Mouse (Mus musculus) retina, adult 2 months (tissue): ENCODE data around the gene Agap2.

Source experiments
- DNase-seq: peaks from one replicate; pipeline ENCODE4 v3.0.0-alpha.2; 2012; ENCODE audit warnings: low read depth, low spot score

The Agap2 gene

GRCm38 (mm10) chr10:127100414-127100813 is 25.3 kb downstream of the Agap2 start:
- DNase-seq: no peak

- DNase-seq: no peak
Observed at GRCm38 (mm10) chr10:127101151-127101550, 26.1 kb downstream of the Agap2 start.

GRCm38 (mm10) chr10:127103631-127104030 is 28.5 kb downstream of the Agap2 start:
- DNase-seq: no peak

- DNase-seq: no peak
Observed at GRCm38 (mm10) chr10:127107563-127108261, 32.6 kb downstream of the Agap2 start.

- no peak for DNase-seq
Observed at GRCm38 (mm10) chr10:127108262-127108583, 33.1 kb downstream of the Agap2 start.

DNA sequence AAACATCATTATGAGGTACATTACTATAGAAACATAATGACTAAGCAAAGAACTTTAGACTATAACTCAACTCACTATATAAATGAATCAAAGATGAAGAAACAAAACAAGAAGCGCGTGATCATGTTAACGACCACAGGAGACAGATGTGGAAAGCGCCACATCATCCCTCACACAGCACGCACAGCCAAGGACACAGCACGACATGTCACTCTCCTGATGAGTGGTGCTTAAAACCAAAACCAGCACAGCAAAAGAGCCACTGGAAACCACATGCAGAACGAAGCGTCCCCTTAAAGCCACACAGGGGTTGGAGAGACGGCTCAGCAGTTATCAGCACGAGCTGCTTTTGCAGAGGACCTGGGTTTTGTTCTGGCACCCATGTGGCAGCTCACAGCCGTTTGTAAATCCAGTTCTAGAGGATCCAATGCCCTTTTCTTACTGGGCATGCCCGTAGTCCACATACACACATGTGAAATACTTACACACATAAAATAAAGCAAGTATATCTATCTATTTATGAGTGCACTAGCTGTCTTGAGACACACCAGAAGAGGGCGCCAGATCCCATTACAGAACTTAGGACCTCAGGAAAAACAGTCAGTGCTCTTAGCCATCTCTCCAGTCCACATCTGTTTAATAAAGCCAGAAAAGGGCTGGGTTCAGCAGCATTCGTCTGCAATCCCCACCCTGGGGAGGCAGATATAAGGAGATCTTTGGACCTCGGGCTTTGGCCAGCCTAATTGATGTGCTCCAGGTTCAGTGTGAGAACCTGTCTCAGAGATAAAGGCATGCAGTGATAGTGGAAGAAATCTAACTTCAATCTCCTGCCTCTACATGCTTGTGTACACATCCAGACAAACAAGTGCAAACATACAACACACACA is 36.2 kb downstream of the Agap2 start:
- no peak for DNase-seq

DNA sequence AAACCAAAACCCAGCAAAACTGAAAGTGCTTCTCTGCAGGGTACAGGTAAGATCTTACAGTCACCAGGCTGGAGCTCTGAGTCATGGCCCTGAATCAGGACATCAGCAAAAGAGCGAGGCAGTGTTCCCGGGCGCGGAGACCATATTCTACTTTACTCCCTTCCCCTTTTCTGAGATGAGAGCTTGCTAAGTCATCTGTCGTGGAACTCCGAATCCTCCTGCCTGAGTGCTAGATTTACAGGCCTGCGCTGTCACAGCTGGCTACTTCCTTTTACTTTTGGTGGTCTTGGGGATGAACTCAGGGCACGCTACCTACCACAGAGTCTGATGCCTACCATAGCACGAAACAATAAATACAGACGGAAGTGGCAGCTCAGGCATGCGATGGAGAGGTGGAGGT is 39.3 kb downstream of the Agap2 start:
- DNase-seq: no peak

GRCm38 (mm10) chr10:127115068-127115467 is 40.0 kb downstream of the Agap2 start:
- DNase-seq: no peak

DNA sequence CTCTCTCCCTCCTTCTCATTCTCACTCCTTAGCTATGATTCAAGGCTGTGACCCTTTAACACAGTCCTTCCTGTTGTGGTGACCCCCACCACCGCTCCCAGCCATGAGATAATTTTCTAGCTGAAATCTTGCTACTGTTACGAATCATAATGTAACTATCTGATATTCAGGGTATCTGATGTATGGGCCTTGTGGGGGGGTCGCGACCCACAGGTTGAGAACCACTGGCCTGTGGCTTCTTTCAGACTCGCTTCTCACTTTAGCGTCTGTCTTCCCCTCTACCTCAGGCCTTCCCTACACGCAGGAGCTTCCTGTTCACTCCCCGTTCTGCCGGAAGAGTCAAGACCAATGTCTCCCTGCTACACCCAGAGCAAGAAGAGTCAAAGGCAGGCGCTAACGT is 43.4 kb downstream of the Agap2 start:
- DNase-seq: no peak

DNA sequence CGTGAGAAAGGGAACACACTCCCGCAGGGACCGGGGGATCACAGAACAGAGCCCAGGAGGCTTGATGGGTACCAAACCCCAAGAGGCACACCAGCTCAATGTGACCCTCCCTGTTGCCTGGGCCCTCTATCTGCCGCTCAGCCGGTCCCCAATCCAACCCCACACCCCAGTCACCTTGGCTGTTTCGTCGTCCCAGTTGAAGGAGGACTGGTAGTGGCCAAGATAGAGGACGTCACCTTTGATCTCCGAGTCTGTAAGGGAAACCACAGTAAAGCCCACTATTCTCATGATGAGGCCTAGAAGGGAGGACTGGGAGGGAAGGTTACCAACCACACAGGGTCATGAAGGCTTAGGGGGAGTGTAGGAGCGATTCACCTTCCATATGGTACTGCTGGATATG is 44.1 kb downstream of the Agap2 start:
- DNase-seq: no peak

DNA sequence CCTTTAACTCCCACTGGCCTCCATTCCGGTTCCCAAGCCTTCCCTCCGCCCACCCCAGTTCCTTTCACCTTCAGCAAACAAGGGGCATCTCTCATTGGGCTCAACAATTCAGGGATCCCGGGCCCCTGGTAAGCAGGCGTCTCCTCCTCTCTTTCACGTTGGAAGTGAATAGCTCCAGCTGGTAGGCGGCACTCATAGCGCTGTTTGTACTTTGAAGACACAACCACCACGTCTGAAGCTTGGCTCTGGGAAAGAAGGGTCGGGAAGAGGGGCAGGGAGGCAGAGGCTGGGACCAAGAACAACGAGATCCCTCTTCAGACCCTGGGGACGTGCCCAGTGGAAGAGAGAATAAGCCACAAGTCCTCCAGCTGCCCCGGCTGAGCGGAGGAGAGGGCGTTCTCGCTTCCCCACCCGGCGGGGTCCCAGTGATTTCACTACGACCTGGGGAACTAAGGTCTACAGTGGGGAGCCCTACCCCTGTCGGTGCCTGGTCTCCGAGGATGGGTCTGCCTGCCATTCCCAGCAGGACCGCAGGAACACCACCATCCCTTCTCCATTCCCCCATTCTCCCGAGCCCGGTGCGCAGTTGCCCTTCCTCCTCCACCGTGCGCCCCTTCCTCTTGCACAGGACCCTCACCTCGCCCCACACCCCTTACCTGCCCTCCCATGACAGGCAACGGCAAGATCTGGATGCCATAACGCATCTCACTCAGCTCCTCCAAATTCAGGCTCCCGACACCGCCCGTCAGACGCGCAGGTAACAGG is 45.4 kb downstream of the Agap2 start:
- no peak for DNase-seq

- DNase-seq: peak; percentile 97
Observed at GRCm38 (mm10) chr10:127121066-127121477, 46.0 kb downstream of the Agap2 start, which contains the start of gene Os9. Gene Os9, minus strand, starts transcription at chr10:127121131.

GRCm38 (mm10) chr10:127122018-127122417 is 46.9 kb downstream of the Agap2 start:
- no peak for DNase-seq

DNA sequence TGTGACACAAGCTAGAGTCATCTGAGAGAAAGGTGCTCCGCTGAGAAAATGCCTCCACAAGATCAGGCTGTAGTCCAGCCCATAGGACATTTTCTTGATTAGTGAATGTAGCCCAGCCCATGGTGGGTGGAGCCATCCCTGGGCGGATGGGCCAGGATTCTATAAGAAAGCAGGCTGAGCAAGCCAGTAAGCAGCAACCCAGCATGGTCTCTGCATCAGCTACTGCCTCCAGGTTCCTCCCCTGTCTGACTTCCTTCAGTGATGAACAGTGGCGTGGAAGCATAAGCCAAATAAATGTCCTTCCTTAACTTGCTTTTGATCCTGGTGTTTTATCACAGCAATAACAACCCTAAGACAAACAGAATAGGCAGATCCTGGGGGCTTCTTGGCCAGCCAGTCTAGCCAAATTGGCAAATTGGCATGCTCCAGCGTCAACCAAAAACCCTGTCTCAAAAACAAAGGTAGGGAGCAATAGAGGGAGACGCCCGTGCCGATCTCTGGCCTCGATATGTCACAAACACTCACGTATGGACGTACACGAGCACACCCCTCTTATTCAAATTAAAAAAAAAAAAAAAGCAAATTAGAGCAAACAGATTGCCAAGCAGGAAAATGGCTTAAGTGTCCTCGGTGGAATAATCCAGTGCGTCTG is 47.8 kb downstream of the Agap2 start:
- DNase-seq: no peak

DNA sequence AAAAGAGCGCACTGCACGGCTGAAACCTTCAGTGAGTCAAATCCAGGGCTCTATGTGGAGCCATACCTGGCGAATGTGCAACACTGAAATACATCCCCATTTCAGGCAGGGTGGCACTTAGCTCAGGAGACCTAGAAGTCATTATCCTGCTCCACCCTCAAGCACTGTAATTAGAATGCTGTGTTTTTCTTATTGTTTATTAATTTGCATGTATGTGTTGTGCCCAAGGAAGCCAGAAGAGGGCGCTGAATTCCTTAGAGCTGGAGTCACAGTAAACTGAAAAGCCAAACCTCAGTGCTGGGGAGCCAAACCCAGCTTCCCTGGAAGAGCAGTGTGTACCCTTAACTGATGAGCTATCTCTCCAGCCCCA is 48.3 kb downstream of the Agap2 start:
- peak; percentile 40 for DNase-seq

GRCm38 (mm10) chr10:127125210-127126001 is 50.3 kb downstream of the Agap2 start:
- DNase-seq: no peak

DNA sequence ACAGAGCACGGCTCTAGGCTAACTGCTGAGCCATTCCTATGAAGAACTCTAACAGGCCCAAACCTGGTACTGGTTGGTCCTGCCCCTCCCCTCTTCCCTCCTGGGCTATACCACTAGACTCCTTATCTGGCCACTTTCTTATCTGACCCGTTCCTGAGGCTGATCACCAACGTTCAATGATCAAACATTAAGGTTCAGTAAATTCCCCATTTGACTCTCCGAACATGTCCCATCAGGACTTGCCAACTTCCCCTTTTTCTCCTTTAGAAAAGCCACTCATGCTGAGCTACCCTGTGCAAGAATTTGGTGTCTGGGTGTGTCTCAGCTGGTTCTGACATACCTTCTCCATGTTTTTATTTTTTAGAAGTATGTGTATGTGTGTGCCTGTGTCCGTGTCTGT is 51.5 kb downstream of the Agap2 start:
- no peak for DNase-seq

DNA sequence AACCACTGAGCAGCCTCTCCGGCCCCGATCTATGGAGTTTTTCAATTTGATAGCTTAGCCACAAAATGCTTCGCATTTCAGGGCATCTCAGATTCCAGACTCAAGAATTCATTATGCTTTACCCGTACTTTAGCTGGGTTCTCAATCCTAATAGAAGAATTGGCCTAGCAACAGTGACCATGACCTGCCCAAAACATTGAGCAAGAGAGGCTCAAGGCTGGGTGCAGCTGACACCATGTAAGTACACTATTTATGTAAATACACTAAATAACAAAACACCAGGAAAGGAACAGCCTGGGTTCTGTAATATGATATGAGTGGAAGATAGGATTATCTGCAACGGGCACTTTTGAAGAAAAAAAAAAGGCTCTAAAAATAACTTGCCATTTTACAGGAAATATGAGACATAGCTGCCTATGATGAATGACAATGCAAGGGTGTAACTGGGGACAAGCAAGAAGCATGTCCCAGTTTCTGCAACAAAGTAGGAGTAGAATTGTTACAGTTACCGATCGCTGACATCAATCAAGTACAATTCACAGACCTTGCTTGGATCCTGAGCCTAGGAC is 52.7 kb downstream of the Agap2 start:
- no peak for DNase-seq

- DNase-seq: no peak
Observed at GRCm38 (mm10) chr10:127129431-127129830, 54.3 kb downstream of the Agap2 start.

DNA sequence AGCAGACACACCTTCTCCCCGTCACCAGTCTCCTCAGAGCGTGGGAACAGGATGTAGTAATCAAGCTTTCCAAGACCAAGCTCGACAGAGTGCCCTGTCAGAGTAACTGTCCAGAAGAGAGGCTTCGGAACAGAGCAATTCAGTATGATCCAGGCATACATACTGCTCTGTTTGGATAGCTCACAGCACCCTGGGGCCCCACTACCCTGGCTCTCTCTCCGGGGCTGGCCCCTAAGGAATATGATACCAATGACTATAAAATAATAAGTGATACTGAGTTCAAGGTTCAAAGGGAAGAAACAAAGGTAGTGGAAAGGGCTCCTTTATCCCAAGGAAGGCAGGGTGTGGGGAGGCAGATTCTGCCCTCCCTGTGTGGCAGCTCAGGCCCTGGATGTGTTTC is 57.4 kb downstream of the Agap2 start:
- DNase-seq: no peak
